Comparison of ENCODE assay signal across 18 mouse cellular contexts in the genomic region with DNA sequence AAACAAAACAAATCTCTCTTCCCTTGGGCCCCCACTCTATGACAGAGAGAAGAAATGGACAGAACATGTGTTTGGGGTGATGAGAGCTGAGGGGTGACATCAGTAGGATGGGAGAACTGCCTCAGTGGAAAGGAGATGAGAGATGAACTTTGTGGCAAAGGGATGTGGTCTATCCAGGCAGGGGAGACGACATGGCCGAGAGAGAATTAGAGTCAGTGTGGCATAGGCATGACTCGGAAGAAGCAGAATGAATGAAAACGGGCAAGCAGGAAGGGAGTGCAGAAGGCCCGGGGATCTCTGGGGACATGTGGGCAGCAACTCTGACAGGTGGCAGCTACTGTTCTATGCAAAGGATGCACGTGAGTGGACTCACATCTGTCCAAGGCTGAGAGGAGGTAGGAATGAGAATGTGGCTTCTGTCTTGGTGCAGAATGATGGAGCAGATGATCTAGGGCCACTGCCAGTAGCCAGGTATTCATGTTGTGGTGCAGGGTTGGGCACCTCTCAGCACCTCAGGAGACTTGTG.
DNase-seq lines count a peak whose midpoint lies in the region; ATAC-seq and TF ChIP-seq lines count a peak whose summit lies in the region.
"Had no signal": no experiment of that assay in that cellular context is flagged by ENCODE, and none has a peak within 500 bp of the region (broad histone marks: within the 10 kb centered on the region; RNA-seq: fewer than 3 reads in every experiment).

No protein-coding gene starts in this region.

- no peak overlapping the region for H3K27ac ChIP-seq in liver, postnatal 0 days (ENCODE audit: low read depth)
- no peak overlapping the region for H3K27ac ChIP-seq in liver, embryonic 12.5 days
- H3K27ac ChIP-seq in forebrain, embryonic 16.5 days (ENCODE audit: low read length): no peak overlapping the region
- H3K27ac ChIP-seq: embryonic facial prominence, embryonic 12.5 days; hindbrain, embryonic 13.5 days; kidney, postnatal 0 days; liver, embryonic 13.5 days; midbrain, embryonic 10.5 days; neural tube, embryonic 13.5 days had no signal

- no peak for TF ChIP-seq EP300 in liver, postnatal 0 days (IDR thresholded peaks at IDR 0.05; ENCODE audit: low read depth)

- no peak for TF ChIP-seq CTCF in liver, postnatal 0 days (IDR thresholded peaks at IDR 0.05; ENCODE audit: low read depth)
- TF ChIP-seq CTCF in Patski (IDR thresholded peaks at IDR 0.05): no peak

- H3K4me3 ChIP-seq in liver, postnatal 0 days (ENCODE audit: low read depth, low read length): no peak overlapping the region
- no peak overlapping the region for H3K4me3 ChIP-seq in liver, embryonic 12.5 days
- H3K4me3 ChIP-seq in myocyte: no peak overlapping the region
- H3K4me3 ChIP-seq in forebrain, embryonic 16.5 days (replicated peaks; ENCODE audit: low read length): no peak overlapping the region
- H3K4me3 ChIP-seq: embryonic facial prominence, embryonic 12.5 days; erythroblast, embryonic 14.5 days; hindbrain, embryonic 13.5 days; liver, embryonic 13.5 days; midbrain, embryonic 10.5 days; neural tube, embryonic 13.5 days had no signal

- no peak overlapping the region for H3ac ChIP-seq in myocyte (ENCODE audit: control insufficient read depth, insufficient read length)

- H3K9ac ChIP-seq in liver, postnatal 0 days (replicated peaks): no peak overlapping the region
- no peak overlapping the region for H3K9ac ChIP-seq in liver, embryonic 12.5 days
- no peak overlapping the region for H3K9ac ChIP-seq in forebrain, embryonic 16.5 days (replicated peaks; ENCODE audit: low read depth, low read length)
- H3K9ac ChIP-seq: embryonic facial prominence, embryonic 12.5 days; hindbrain, embryonic 13.5 days; liver, embryonic 13.5 days; neural tube, embryonic 13.5 days had no signal

- peak; percentile 14; the same call in 1 of the 2 replicates for ATAC-seq in liver, postnatal 0 days
- no peak for ATAC-seq in liver, embryonic 12.5 days
- ATAC-seq in Patski: peak; percentile 4
- ATAC-seq in forebrain, embryonic 16.5 days: no peak

- H3K4me1 ChIP-seq in liver, postnatal 0 days (ENCODE audit: insufficient read depth): peaks cover 6% of the 10 kb centered on the region; the same call in 1 of the 2 replicates
- peaks cover 4% of the 10 kb centered on the region; the same call in 1 of the 2 replicates for H3K4me1 ChIP-seq in liver, embryonic 12.5 days
- H3K4me1 ChIP-seq in forebrain, embryonic 16.5 days (replicated peaks; ENCODE audit: control insufficient read depth, insufficient read depth, low read length): peaks cover 5% of the 10 kb centered on the region
- H3K4me1 ChIP-seq: embryonic facial prominence, embryonic 12.5 days; midbrain, embryonic 10.5 days; neural tube, embryonic 13.5 days had no signal

- H3K4me2 ChIP-seq in liver, postnatal 0 days (ENCODE audit: low read depth, low read length): no peak overlapping the region
- no peak overlapping the region for H3K4me2 ChIP-seq in liver, embryonic 12.5 days
- H3K4me2 ChIP-seq in myocyte (ENCODE audit: low read depth): peak overlapping the region; percentile 43
- H3K4me2 ChIP-seq in forebrain, embryonic 16.5 days (ENCODE audit: low read length): no peak overlapping the region
- H3K4me2 ChIP-seq: embryonic facial prominence, embryonic 12.5 days; heart, embryonic 11.5 days; hindbrain, embryonic 13.5 days; liver, embryonic 13.5 days; neural tube, embryonic 13.5 days had no signal

- CTCF ChIA-PET in Patski (lab: Charles Lee): interaction anchor here (1.2 to 2.1 kb wide), 2 partner anchors 11 to 26 kb away, joined by 3 to 7 read pairs; no protein-coding TSS in a partner anchor

- no peak for TF ChIP-seq POLR2A in myocyte (IDR thresholded peaks at IDR 0.05; ENCODE audit: insufficient read length, low read depth)

- no peaks in the 10 kb centered on the region for H3K36me3 ChIP-seq in liver, postnatal 0 days (replicated peaks; ENCODE audit: insufficient read depth, low read length)
- H3K36me3 ChIP-seq in liver, embryonic 12.5 days: no peaks in the 10 kb centered on the region
- no peaks in the 10 kb centered on the region for H3K36me3 ChIP-seq in myocyte (ENCODE audit: control insufficient read depth, insufficient read depth)
- H3K36me3 ChIP-seq in forebrain, embryonic 16.5 days (ENCODE audit: control insufficient read depth, insufficient read depth): no peaks in the 10 kb centered on the region
- H3K36me3 ChIP-seq: embryonic facial prominence, embryonic 12.5 days; hindbrain, embryonic 13.5 days; liver, embryonic 13.5 days; midbrain, embryonic 10.5 days; neural tube, embryonic 13.5 days had no signal

- DNase-seq in liver, postnatal 0 days: peak; percentile 34
- peak; percentile 72 to 78 for DNase-seq in B cell, adult 2 months
- DNase-seq in Patski (ENCODE audit: low read depth, low spot score): no peak
- DNase-seq in urinary bladder, postnatal 25 days (ENCODE audit: low spot score): no peak
- no peak for DNase-seq in right cerebral cortex, adult 2 months (ENCODE audit: low spot score in 2 of 2)
- DNase-seq: gastrocnemius, postnatal 25 days; kidney, postnatal 4 days; liver, embryonic 13.5 days had no signal

- H3K27me3 ChIP-seq in liver, postnatal 0 days (ENCODE audit: insufficient read depth, low read length): no peaks in the 10 kb centered on the region
- H3K27me3 ChIP-seq in liver, embryonic 12.5 days (replicated peaks): no peaks in the 10 kb centered on the region
- no peaks in the 10 kb centered on the region for H3K27me3 ChIP-seq in Patski
- no peaks in the 10 kb centered on the region for H3K27me3 ChIP-seq in myocyte (ENCODE audit: control insufficient read depth, insufficient read depth, insufficient read length)
- H3K27me3 ChIP-seq in forebrain, embryonic 16.5 days (replicated peaks; ENCODE audit: control insufficient read depth, insufficient read depth, low read length): no peaks in the 10 kb centered on the region
- H3K27me3 ChIP-seq: embryonic facial prominence, embryonic 12.5 days; hindbrain, embryonic 13.5 days; liver, embryonic 13.5 days; neural tube, embryonic 13.5 days had no signal

- POLR2A ChIA-PET in Patski (lab: Charles Lee): no interaction called here

- WGBS in liver, postnatal 0 days (ENCODE audit: insufficient replicate concordance): 74% methylated on average over 6 of the region's 6 CpGs
- WGBS in liver, embryonic 12.5 days (ENCODE audit: insufficient replicate concordance): 66% methylated on average over 6 of the region's 6 CpGs
- WGBS in forebrain, embryonic 16.5 days: 92% methylated on average over 6 of the region's 6 CpGs

- in situ Hi-C loops in Patski (cut with MboI; ENCODE audit: low pct_unique_long_range_greater_than_20kb): no loop called here

- H3K9me3 ChIP-seq in liver, postnatal 0 days (ENCODE audit: low read length): no peaks in the 10 kb centered on the region
- no peaks in the 10 kb centered on the region for H3K9me3 ChIP-seq in liver, embryonic 12.5 days (replicated peaks)
- peaks cover 4% of the 10 kb centered on the region for H3K9me3 ChIP-seq in forebrain, embryonic 16.5 days (ENCODE audit: control insufficient read depth, low read length)
- H3K9me3 ChIP-seq: hindbrain, embryonic 13.5 days; liver, embryonic 13.5 days; neural tube, embryonic 13.5 days had no signal

- H3K79me2 ChIP-seq in myocyte (ENCODE audit: control insufficient read depth, insufficient read depth): no peaks in the 10 kb centered on the region

TF ChIP-seq in myocyte, 11 proteins besides CTCF, POLR2A, EP300 and RAD21:
- no peak for TF ChIP-seq USF1 (IDR thresholded peaks at IDR 0.05; ENCODE audit: low read depth)
- TF ChIP-seq MYOD1 (IDR thresholded peaks at IDR 0.05; ENCODE audit: control insufficient read depth in 1 of 3, insufficient read length in 2 of 3, low read depth in 2 of 3): peak in 2 of 3 experiments; percentile 43 to 63
- no peak for TF ChIP-seq TCF12 (IDR thresholded peaks at IDR 0.05; ENCODE audit: insufficient read depth, poor library complexity, severe bottlenecking)
- no peak for TF ChIP-seq POLR2AphosphoS2 (IDR thresholded peaks at IDR 0.05; ENCODE audit: insufficient read length, low read depth)
- TF ChIP-seq MAX (IDR thresholded peaks at IDR 0.05; ENCODE audit: low read depth): no peak
- TF ChIP-seq MYOG (IDR thresholded peaks at IDR 0.05; ENCODE audit: control insufficient read depth in 1 of 3, insufficient read depth in 1 of 3, insufficient read length in 2 of 3, low read depth in 2 of 3): peak in 1 of 3 experiments; percentile 29

Comparison
In these comparisons a context has a peak if more than half of its experiments do, and no peak if none do; other contexts are left out.
1. ATAC-seq: peak in liver, postnatal 0 days (single experiment) and Patski (single experiment); none in liver, embryonic 12.5 days (single experiment) and forebrain, embryonic 16.5 days (single experiment).
2. DNase-seq: peak in liver, postnatal 0 days (single experiment) and B cell, adult 2 months (2 of 2); none in Patski (single experiment), urinary bladder, postnatal 25 days (single experiment) and right cerebral cortex, adult 2 months (0 of 2).